Mouse (Mus musculus): ENCODE data around the gene H2al1h. TPM values are rescaled to one million over a fixed set of nuclear protein-coding genes. Genes with fewer than 3 reads are reported as not detected.
"Not testable (repeated sequence)": the region's sequence is repeated elsewhere in the genome, so short reads cannot be mapped to it uniquely, and the experiment has no call there.

H2al1h gene
- total and polyA plus RNA-seq, 3 experiments, result not detected

DNA sequence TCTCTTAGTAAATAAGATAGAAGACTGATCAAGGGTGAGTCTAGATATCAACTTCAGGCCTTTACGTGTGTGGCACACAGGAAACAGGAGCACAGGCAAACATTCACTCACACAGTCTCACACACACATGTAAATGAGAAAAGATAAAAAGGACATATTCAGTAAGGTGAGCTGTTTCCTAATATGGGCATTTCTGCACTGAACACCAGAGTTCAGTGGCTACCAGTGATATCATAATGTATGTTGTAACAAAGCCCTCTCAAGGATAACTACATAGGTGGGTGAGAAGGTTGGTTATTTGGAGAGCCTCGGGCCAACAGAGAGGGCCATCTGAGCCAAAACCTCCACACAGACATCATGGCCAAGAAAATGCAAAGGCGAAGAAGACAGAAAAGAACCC lies 19.2 kb upstream of the H2al1h start, which contains the start of gene H2al1b:
Gene H2al1b, plus strand, starts transcription at position 301 of the 400 bp plus-strand sequence.
- not testable (repeated sequence) for H3K9me3 ChIP-seq (replicated peaks; ENCODE audit: insufficient read depth, low read length); H3K27me3 ChIP-seq (ENCODE audit: control insufficient read depth in 1 of 2, insufficient read depth in 2 of 2, low read length in 2 of 2); H3K36me3 ChIP-seq (ENCODE audit: control insufficient read depth in 1 of 2, insufficient read depth in 2 of 2, low read length in 2 of 2); H3K79me2 ChIP-seq (ENCODE audit: control insufficient read depth, insufficient read depth, low read length, poor library complexity); DNase-seq (ENCODE audit: low read depth, low spot score); H3K4me3 ChIP-seq (ENCODE audit: control insufficient read depth in 1 of 2, insufficient read depth in 1 of 2, low read depth in 2 of 2, low read length in 2 of 2); H3K4me1 ChIP-seq (ENCODE audit: control insufficient read depth in 1 of 2, insufficient read depth in 2 of 2, low read length in 2 of 2); H3K27ac ChIP-seq (ENCODE audit: control insufficient read depth, low read depth, low read length); H3K9ac ChIP-seq (ENCODE audit: control insufficient read depth, low read depth, low read length, poor library complexity, severe bottlenecking)

- H3K9ac ChIP-seq (ENCODE audit: control insufficient read depth, low read depth, low read length, poor library complexity, severe bottlenecking); H3K9me3 ChIP-seq (replicated peaks; ENCODE audit: insufficient read depth, low read length): not testable (repeated sequence)
These were observed 15.9 kb upstream of the H2al1h start, which contains the start of gene H2al1c for GRCm38 (mm10) chrX:11305355-11305754. Gene H2al1c (plus strand): TSS chrX:11305655.

GRCm38 (mm10) chrX:11308524-11308923 lies 12.8 kb upstream of the H2al1h start, which contains the start of gene H2al1d:
Gene H2al1d (plus strand): TSS chrX:11308824.
- H3K9me3 ChIP-seq (replicated peaks; ENCODE audit: insufficient read depth, low read length); DNase-seq (ENCODE audit: low read depth, low spot score): not testable (repeated sequence)

More at GRCm38 (mm10) chrX:11305355-11305754, 15.9 kb upstream of the H2al1h start, which contains the start of gene H2al1c:
- H3K4me1 ChIP-seq (ENCODE audit: control insufficient read depth in 1 of 2, insufficient read depth in 2 of 2, low read length in 2 of 2); H3K27me3 ChIP-seq (ENCODE audit: control insufficient read depth in 1 of 2, insufficient read depth in 2 of 2, low read length in 2 of 2); H3K4me3 ChIP-seq (ENCODE audit: control insufficient read depth in 1 of 2, insufficient read depth in 1 of 2, low read depth in 2 of 2, low read length in 2 of 2); DNase-seq (ENCODE audit: low read depth, low spot score); H3K27ac ChIP-seq (ENCODE audit: control insufficient read depth, low read depth, low read length); H3K36me3 ChIP-seq (ENCODE audit: control insufficient read depth in 1 of 2, insufficient read depth in 2 of 2, low read length in 2 of 2); H3K79me2 ChIP-seq (ENCODE audit: control insufficient read depth, insufficient read depth, low read length, poor library complexity): not testable (repeated sequence)

DNA sequence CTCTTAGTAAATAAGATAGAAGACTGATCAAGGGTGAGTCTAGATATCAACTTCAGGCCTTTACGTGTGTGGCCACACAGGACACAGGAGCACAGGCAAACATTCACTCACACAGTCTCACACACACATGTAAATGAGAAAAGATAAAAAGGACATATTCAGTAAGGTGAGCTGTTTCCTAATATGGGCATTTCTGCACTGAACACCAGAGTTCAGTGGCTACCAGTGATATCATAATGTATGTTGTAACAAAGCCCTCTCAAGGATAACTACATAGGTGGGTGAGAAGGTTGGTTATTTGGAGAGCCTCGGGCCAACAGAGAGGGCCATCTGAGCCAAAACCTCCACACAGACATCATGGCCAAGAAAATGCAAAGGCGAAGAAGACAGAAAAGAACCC lies 9.7 kb upstream of the H2al1h start, which contains the start of gene H2al1e:
Gene H2al1e, plus strand, starts transcription at position 301 of the 400 bp plus-strand sequence.
- not testable (repeated sequence) for H3K4me3 ChIP-seq (ENCODE audit: control insufficient read depth in 1 of 2, insufficient read depth in 1 of 2, low read depth in 2 of 2, low read length in 2 of 2); H3K79me2 ChIP-seq (ENCODE audit: control insufficient read depth, insufficient read depth, low read length, poor library complexity); H3K9ac ChIP-seq (ENCODE audit: control insufficient read depth, low read depth, low read length, poor library complexity, severe bottlenecking); DNase-seq (ENCODE audit: low read depth, low spot score); H3K27ac ChIP-seq (ENCODE audit: control insufficient read depth, low read depth, low read length); H3K4me1 ChIP-seq (ENCODE audit: control insufficient read depth in 1 of 2, insufficient read depth in 2 of 2, low read length in 2 of 2); H3K27me3 ChIP-seq (ENCODE audit: control insufficient read depth in 1 of 2, insufficient read depth in 2 of 2, low read length in 2 of 2); H3K9me3 ChIP-seq (replicated peaks; ENCODE audit: insufficient read depth, low read length); H3K36me3 ChIP-seq (ENCODE audit: control insufficient read depth in 1 of 2, insufficient read depth in 2 of 2, low read length in 2 of 2)

More at GRCm38 (mm10) chrX:11308524-11308923, 12.8 kb upstream of the H2al1h start, which contains the start of gene H2al1d:
- not testable (repeated sequence) for H3K9ac ChIP-seq (ENCODE audit: control insufficient read depth, low read depth, low read length, poor library complexity, severe bottlenecking); H3K4me1 ChIP-seq (ENCODE audit: control insufficient read depth in 1 of 2, insufficient read depth in 2 of 2, low read length in 2 of 2); H3K4me3 ChIP-seq (ENCODE audit: control insufficient read depth in 1 of 2, insufficient read depth in 1 of 2, low read depth in 2 of 2, low read length in 2 of 2); H3K36me3 ChIP-seq (ENCODE audit: control insufficient read depth in 1 of 2, insufficient read depth in 2 of 2, low read length in 2 of 2); H3K27ac ChIP-seq (ENCODE audit: control insufficient read depth, low read depth, low read length); H3K79me2 ChIP-seq (ENCODE audit: control insufficient read depth, insufficient read depth, low read length, poor library complexity); H3K27me3 ChIP-seq (ENCODE audit: control insufficient read depth in 1 of 2, insufficient read depth in 2 of 2, low read length in 2 of 2)

- DNase-seq (ENCODE audit: low read depth, low spot score); H3K79me2 ChIP-seq (ENCODE audit: control insufficient read depth, insufficient read depth, low read length, poor library complexity); H3K27me3 ChIP-seq (ENCODE audit: control insufficient read depth in 1 of 2, insufficient read depth in 2 of 2, low read length in 2 of 2); H3K27ac ChIP-seq (ENCODE audit: control insufficient read depth, low read depth, low read length); H3K9me3 ChIP-seq (replicated peaks; ENCODE audit: insufficient read depth, low read length); H3K4me1 ChIP-seq (ENCODE audit: control insufficient read depth in 1 of 2, insufficient read depth in 2 of 2, low read length in 2 of 2); H3K9ac ChIP-seq (ENCODE audit: control insufficient read depth, low read depth, low read length, poor library complexity, severe bottlenecking); H3K36me3 ChIP-seq (ENCODE audit: control insufficient read depth in 1 of 2, insufficient read depth in 2 of 2, low read length in 2 of 2); H3K4me3 ChIP-seq (ENCODE audit: control insufficient read depth in 1 of 2, insufficient read depth in 1 of 2, low read depth in 2 of 2, low read length in 2 of 2): not testable (repeated sequence)
These were observed 6.4 kb upstream of the H2al1h start, which contains the start of gene H2al1f for GRCm38 (mm10) chrX:11314858-11315257. Gene H2al1f (plus strand): TSS chrX:11315158.

GRCm38 (mm10) chrX:11317956-11318355 lies 3.3 kb upstream of the H2al1h start, which contains the start of gene H2al1g:
Gene H2al1g (plus strand): TSS chrX:11318256.
- H3K9ac ChIP-seq (ENCODE audit: control insufficient read depth, low read depth, low read length, poor library complexity, severe bottlenecking); H3K27me3 ChIP-seq (ENCODE audit: control insufficient read depth in 1 of 2, insufficient read depth in 2 of 2, low read length in 2 of 2); H3K27ac ChIP-seq (ENCODE audit: control insufficient read depth, low read depth, low read length); H3K4me3 ChIP-seq (ENCODE audit: control insufficient read depth in 1 of 2, insufficient read depth in 1 of 2, low read depth in 2 of 2, low read length in 2 of 2); H3K79me2 ChIP-seq (ENCODE audit: control insufficient read depth, insufficient read depth, low read length, poor library complexity); H3K9me3 ChIP-seq (replicated peaks; ENCODE audit: insufficient read depth, low read length); DNase-seq (ENCODE audit: low read depth, low spot score); H3K4me1 ChIP-seq (ENCODE audit: control insufficient read depth in 1 of 2, insufficient read depth in 2 of 2, low read length in 2 of 2); H3K36me3 ChIP-seq (ENCODE audit: control insufficient read depth in 1 of 2, insufficient read depth in 2 of 2, low read length in 2 of 2): not testable (repeated sequence)

GRCm38 (mm10) chrX:11324359-11324758 lies 3.1 kb downstream of the H2al1h start, which contains the start of gene H2al1i:
Gene H2al1i (plus strand): TSS chrX:11324659.
- DNase-seq (ENCODE audit: low read depth, low spot score); H3K36me3 ChIP-seq (ENCODE audit: control insufficient read depth in 1 of 2, insufficient read depth in 2 of 2, low read length in 2 of 2); H3K27ac ChIP-seq (ENCODE audit: control insufficient read depth, low read depth, low read length); H3K79me2 ChIP-seq (ENCODE audit: control insufficient read depth, insufficient read depth, low read length, poor library complexity); H3K9ac ChIP-seq (ENCODE audit: control insufficient read depth, low read depth, low read length, poor library complexity, severe bottlenecking); H3K4me3 ChIP-seq (ENCODE audit: control insufficient read depth in 1 of 2, insufficient read depth in 1 of 2, low read depth in 2 of 2, low read length in 2 of 2); H3K27me3 ChIP-seq (ENCODE audit: control insufficient read depth in 1 of 2, insufficient read depth in 2 of 2, low read length in 2 of 2); H3K4me1 ChIP-seq (ENCODE audit: control insufficient read depth in 1 of 2, insufficient read depth in 2 of 2, low read length in 2 of 2); H3K9me3 ChIP-seq (replicated peaks; ENCODE audit: insufficient read depth, low read length): not testable (repeated sequence)

All from MEL (cell line).